Mouse (Mus musculus) CH12.LX (cell line): ENCODE data around the gene Atp5b.

Experiments
- CHD2 ChIP-seq: IDR thresholded peaks from 2 replicates; pipeline ENCODE4 v1.6.1; 2011; ENCODE audit warnings: low read length, improper control_type of control experiment
- CTCF ChIP-seq, 2 experiments: IDR thresholded peaks in 1 of 2; conservative IDR thresholded peaks in 1 of 2; 2 replicates each; pipeline ENCODE4 v1.5.1; 2011 to 2012; ENCODE audit warnings: low read depth in 2 of 2, low read length in 2 of 2, improper control_type of control experiment in 1 of 2, inconsistent platforms in 1 of 2, mild to moderate bottlenecking in 1 of 2, moderate library complexity in 1 of 2
- EP300 ChIP-seq: IDR thresholded peaks from 2 replicates; pipeline ENCODE4 v1.6.1; 2011; ENCODE audit warnings: low read length, improper control_type of control experiment
- POLR2A ChIP-seq: IDR thresholded peaks from 2 replicates; pipeline ENCODE4 v1.6.1; 2011; ENCODE audit warnings: low read depth, mild to moderate bottlenecking, improper control_type of control experiment, low read length
- RAD21 ChIP-seq: IDR thresholded peaks from 2 replicates; pipeline ENCODE4 v1.6.1; 2011; ENCODE audit warnings: low read depth, mild to moderate bottlenecking, low read length, improper control_type of control experiment, moderate library complexity
- SMC3 ChIP-seq: IDR thresholded peaks from 2 replicates; pipeline ENCODE4 v1.6.1; 2011; ENCODE audit warnings: low read depth, low read length, improper control_type of control experiment
- USF1 ChIP-seq: IDR thresholded peaks from 2 replicates; pipeline ENCODE4 v1.6.1; 2014; ENCODE audit warnings: low read depth, mild to moderate bottlenecking, inconsistent platforms, low read length, improper control_type of control experiment
- ZMIZ1 ChIP-seq: IDR thresholded peaks from 2 replicates; pipeline ENCODE4 v1.6.1; 2012; ENCODE audit warnings: low read depth, mild to moderate bottlenecking, inconsistent platforms, low read length, improper control_type of control experiment
- ZNF384 ChIP-seq: IDR thresholded peaks from 2 replicates; pipeline ENCODE4 v1.6.1; 2012; ENCODE audit warnings: low read depth, low read length, improper control_type of control experiment, inconsistent platforms

- peak; percentile 52 to 81 for TF ChIP-seq CTCF (conservative IDR thresholded peaks at IDR 0.05 in 1 of 2, IDR thresholded peaks at IDR 0.05 in 1 of 2; ENCODE audit: low read depth in 2 of 2, low read length in 2 of 2)
- TF ChIP-seq EP300, result no peak
- TF ChIP-seq POLR2A, result peak; percentile 56
- TF ChIP-seq ZNF384, result no peak
- TF ChIP-seq ZMIZ1, result peak; percentile 54
- TF ChIP-seq SMC3, result peak; percentile 75
- TF ChIP-seq RAD21, result peak; percentile 68
- no peak for TF ChIP-seq USF1
- TF ChIP-seq CHD2, result peak; percentile 49; the same call in 1 of the 2 replicates
These were observed 7.8 kb downstream of the Atp5b start for GRCm38 (mm10) chr10:128090651-128091563.
